Mouse (Mus musculus): ENCODE results near the gene Fam92b. TPM values are rescaled to one million over a fixed set of nuclear protein-coding genes. Genes with fewer than 3 reads are reported as not detected.

The Fam92b gene
- total RNA-seq, 2 experiments from 2014 or later: 0.90 to 1.4 TPM

Other genes starting within 250 kb of the Fam92b start
- gene Crispld2, start 185.0 kb downstream of the Fam92b start, total RNA-seq (2021): 1 to 10 TPM; 5.9 to 7.7 TPM
- gene Zdhhc7, start 76.0 kb downstream of the Fam92b start, total RNA-seq (2021): 10 to 100 TPM; 43.2 to 44.8 TPM
- 10 to 100 TPM; 39.7 to 41.9 TPM for gene 6430548M08Rik, start 63.3 kb downstream of the Fam92b start, total RNA-seq (2021)
- 10 to 100 TPM; 27.2 to 42.9 TPM for gene Gse1, start 51.0 kb upstream of the Fam92b start, total RNA-seq (2021)